Comparison of ENCODE assay signal across 28 mouse cellular contexts in genomic region chr10:11746959-11747358, GRCm38 (mm10).
"Had no signal": no experiment of that assay in that cellular context is flagged by ENCODE, and none has a peak within 500 bp of the region (broad histone marks: within the 10 kb centered on the region; RNA-seq: fewer than 3 reads in every experiment).

No protein-coding gene starts in this region.

- H3K4me1 ChIP-seq: heart, embryonic 10.5 days; heart, embryonic 12.5 days; hindbrain, embryonic 10.5 days; hindbrain, embryonic 12.5 days; intestine, embryonic 15.5 days; limb, embryonic 10.5 days; limb, embryonic 12.5 days; liver, embryonic 13.5 days; liver, embryonic 15.5 days had no signal

- H3K9ac ChIP-seq: heart, embryonic 12.5 days; hindbrain, embryonic 12.5 days; hindbrain, embryonic 14.5 days; intestine, embryonic 15.5 days; limb, embryonic 12.5 days; liver, embryonic 13.5 days; liver, embryonic 15.5 days had no signal

- H3K4me2 ChIP-seq: heart, embryonic 12.5 days; hindbrain, embryonic 12.5 days; hindbrain, embryonic 14.5 days; intestine, embryonic 15.5 days; limb, embryonic 12.5 days; liver, embryonic 11.5 days; liver, embryonic 13.5 days; liver, embryonic 15.5 days had no signal

- DNase-seq: gastrocnemius, adult 2 months; gastrocnemius, postnatal 10 days; gastrocnemius, postnatal 25 days; heart, adult 18-20 months; heart, postnatal 10 days; heart, postnatal 4 days; kidney, adult 18-20 months; kidney, adult 8-10 months; kidney, postnatal 10 days; kidney, postnatal 25 days; kidney, postnatal 4 days; liver; liver, embryonic 13.5 days had no signal

- H3K9me3 ChIP-seq: heart, embryonic 10.5 days; heart, embryonic 12.5 days; hindbrain, embryonic 10.5 days; hindbrain, embryonic 12.5 days; intestine, embryonic 15.5 days; limb, embryonic 10.5 days; limb, embryonic 12.5 days; liver, embryonic 13.5 days; liver, embryonic 15.5 days had no signal

- H3K27ac ChIP-seq: gastrocnemius, adult 2 months; heart, embryonic 10.5 days; hindbrain, embryonic 10.5 days; hindbrain, embryonic 12.5 days; hindbrain, embryonic 14.5 days; intestine, embryonic 15.5 days; layer of hippocampus, adult 2 months; left cerebral cortex, adult 2 months; limb, embryonic 10.5 days; limb, embryonic 12.5 days; liver, embryonic 13.5 days; liver, embryonic 15.5 days had no signal

- H3K4me3 ChIP-seq: gastrocnemius, adult 2 months; heart, embryonic 10.5 days; heart, embryonic 12.5 days; hindbrain, embryonic 10.5 days; hindbrain, embryonic 12.5 days; intestine, embryonic 15.5 days; layer of hippocampus, adult 2 months; left cerebral cortex, adult 2 months; limb, embryonic 10.5 days; limb, embryonic 12.5 days; liver, embryonic 13.5 days; liver, embryonic 15.5 days had no signal

- H3K27me3 ChIP-seq: heart, embryonic 12.5 days; hindbrain, embryonic 12.5 days; intestine, embryonic 15.5 days; limb, embryonic 12.5 days; liver, embryonic 13.5 days; liver, embryonic 15.5 days had no signal

- H3K36me3 ChIP-seq: heart, embryonic 10.5 days; heart, embryonic 12.5 days; hindbrain, embryonic 10.5 days; hindbrain, embryonic 12.5 days; intestine, embryonic 15.5 days; limb, embryonic 10.5 days; limb, embryonic 12.5 days; liver, embryonic 13.5 days; liver, embryonic 15.5 days had no signal

- ATAC-seq: hindbrain, embryonic 16.5 days; inflammation-experienced regulatory T-cells, adult 6 months; intestine, embryonic 15.5 days; intestine, postnatal 0 days had no signal
